Mouse (Mus musculus) spleen, postnatal 36 days (tissue): Measurements from ENCODE around the gene Vti1a.

ENCODE experiments used
- DNase-seq, 2 experiments: peaks; one replicate each; pipeline ENCODE4 v3.0.0; 2022; ENCODE audit warnings: low spot score in 2 of 2, mixed read lengths in 1 of 2

Gene Vti1a

DNA sequence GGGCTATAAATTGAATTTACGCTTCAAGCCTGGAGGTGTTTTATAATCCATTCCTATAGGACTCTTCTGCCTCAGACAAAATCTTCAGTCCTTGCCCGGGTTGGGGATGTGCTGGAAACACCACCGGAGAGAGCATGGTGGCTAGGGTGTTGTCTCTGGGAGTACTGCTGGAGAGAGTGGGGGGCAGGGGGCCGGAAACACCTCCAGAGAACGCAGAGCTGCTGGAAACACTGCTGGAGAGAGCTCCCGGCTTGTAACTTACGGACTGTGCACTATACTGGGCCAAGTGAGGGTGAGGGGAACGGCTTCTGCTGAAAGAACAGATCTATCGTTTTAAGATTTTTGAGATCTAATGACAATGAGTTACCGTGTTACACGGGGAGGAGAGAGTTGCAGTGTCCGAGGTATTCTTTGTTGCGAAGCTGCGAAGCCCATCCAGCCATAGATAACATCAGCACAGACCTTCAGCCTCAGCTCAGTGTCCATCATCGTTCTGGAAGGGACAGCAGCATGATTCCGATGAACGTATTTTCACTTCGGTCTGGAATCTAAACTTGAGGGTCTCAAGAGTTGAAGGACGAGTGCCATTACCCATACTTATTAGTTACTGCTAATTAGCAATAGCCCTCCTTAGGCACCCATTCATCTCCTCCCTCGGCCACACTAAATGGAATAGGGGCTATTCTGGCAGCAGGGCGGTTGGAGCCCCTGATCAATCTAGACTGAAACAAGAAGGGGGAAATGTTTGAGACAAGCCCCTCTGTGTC is 140.4 kb downstream of the Vti1a start:
- DNase-seq: no peak

GRCm38 (mm10) chr19:55461963-55462362 is 145.9 kb downstream of the Vti1a start:
- DNase-seq: no peak

DNA sequence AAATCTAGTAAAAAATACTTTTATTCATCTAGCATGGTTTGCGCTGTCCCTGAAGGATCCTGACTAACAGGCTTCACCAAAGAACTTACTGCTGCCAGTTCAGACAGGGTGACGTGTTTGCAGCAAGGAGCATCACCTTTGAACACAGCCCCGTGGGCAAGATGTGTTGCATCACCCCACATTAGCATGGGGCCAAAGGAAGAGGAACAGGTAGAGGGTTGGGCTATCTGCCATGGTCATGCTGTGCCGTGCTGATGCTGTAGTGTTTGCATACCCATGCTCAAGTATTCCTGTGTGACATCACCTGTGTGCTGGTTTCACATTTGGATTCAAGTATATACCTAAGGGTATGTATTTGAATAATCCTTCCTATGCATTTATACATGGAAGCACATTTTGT is 147.6 kb downstream of the Vti1a start:
- no peak for DNase-seq

DNA sequence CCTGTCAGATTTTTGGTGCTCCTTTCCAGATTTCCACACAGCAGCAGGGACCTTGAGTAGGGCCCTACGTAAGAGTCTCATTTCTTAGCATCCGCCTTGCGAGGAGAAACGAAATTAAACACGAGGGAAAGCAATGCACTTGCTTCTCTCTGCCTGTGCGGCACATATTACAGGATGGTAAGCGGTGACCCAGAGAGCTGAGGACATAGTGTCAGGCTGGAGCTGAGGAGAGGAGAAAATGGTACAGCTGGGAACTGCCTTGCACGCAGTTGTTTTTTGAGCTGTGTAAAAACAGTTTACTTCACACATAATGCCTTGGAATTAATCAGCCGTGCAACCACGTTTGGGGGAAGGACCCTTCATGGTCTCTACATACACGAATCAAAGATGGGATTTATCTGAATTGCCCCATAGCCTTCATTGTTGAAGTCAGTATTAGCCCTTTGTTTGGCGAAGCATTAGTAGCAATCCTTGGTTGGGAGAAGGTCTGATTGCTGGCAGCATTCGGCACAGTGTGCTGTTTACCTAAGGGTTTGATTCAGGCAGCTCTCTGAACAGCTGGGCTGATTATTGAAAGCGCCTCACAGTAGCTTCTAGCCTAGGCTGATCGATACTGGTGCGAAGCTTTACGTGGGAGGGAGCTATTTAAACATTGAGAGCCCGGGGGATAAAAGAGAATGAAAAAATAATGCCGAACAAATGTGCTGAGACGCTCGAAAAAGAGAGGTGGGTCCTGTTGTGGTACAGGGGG is 153.4 kb downstream of the Vti1a start:
- no peak for DNase-seq

- no peak for DNase-seq
Observed at GRCm38 (mm10) chr19:55472582-55472981, 156.5 kb downstream of the Vti1a start.

GRCm38 (mm10) chr19:55474225-55474624 is 158.1 kb downstream of the Vti1a start:
- DNase-seq: no peak

DNA sequence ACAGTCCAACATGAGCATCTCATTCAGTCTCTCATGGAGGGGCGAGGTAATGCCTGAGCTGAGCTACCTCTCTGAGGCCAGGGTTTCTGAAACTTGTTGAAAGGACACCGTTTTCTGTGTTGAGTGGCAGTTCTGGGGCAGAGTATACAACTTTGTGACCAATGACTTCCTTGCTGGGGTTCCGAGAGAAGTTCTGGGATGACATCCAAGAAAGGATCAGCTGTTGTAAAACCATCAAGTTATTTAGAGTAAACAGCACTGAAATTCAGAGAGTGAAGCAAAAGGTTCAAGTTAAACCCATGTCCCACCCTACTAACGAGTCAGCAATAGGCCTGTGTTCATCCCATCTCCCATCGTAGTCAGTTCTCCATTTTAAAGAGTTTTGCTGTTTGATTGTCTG is 164.4 kb downstream of the Vti1a start:
- no peak for DNase-seq

DNA sequence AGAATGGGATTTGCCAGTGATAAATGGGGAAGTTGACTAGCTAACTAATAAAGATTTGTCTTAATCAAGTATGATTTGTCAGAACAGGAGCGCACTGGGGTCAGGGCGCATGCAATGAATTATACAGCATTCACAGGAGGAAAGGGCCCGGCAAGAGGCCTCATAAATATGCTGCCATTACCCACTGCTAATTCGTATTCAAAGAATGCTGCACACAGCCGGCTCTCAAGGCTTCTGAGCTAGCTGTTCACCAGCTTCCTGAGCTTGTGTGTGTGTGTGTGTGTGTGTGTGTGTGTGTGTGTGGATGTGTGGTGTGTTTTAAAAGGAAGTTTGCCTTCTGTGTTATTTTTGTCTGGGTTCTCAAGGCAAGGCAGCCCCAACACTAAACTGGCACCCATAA is 165.2 kb downstream of the Vti1a start:
- DNase-seq: no peak

DNA sequence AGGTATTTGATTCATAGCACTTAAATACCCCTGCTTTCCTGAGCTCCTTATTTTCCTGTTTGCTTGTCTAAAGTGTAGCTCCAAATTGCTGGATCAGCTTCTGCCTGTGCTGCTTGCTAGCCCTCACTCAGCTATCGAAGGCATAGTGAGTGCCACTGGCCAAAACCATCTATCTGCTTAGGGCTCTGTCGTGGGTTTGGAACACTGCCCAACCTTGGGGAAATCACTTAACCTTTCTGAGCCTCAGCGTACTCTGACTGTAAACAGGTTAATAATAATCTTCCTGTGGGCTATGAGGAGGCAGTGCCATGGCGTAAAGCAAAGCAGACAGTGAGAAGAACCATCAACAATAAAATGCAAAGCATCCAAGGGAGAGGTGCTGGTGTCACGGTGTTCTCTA is 167.4 kb downstream of the Vti1a start:
- no peak for DNase-seq

- no peak for DNase-seq
Observed at GRCm38 (mm10) chr19:55484559-55484958, 168.5 kb downstream of the Vti1a start.

DNA sequence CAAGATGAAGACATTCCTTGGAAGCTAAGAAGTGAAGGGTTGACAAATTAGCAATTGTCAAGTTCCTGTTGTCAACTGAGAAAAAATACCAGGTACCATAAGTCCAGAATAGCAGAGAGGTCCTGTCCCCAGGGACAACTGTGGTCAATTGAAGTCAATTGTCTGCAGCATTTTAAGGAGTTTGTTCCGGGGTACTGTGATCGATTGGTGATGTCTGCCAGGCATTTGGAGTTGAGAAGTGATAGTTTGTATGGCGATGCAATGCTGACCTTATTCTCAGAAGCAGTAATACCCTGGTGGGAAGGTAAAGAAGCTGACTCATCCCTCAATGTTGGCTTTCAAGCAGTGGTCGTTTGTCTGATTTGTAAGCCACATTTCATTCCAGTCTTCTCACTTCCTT is 170.4 kb downstream of the Vti1a start:
- DNase-seq: no peak

DNA sequence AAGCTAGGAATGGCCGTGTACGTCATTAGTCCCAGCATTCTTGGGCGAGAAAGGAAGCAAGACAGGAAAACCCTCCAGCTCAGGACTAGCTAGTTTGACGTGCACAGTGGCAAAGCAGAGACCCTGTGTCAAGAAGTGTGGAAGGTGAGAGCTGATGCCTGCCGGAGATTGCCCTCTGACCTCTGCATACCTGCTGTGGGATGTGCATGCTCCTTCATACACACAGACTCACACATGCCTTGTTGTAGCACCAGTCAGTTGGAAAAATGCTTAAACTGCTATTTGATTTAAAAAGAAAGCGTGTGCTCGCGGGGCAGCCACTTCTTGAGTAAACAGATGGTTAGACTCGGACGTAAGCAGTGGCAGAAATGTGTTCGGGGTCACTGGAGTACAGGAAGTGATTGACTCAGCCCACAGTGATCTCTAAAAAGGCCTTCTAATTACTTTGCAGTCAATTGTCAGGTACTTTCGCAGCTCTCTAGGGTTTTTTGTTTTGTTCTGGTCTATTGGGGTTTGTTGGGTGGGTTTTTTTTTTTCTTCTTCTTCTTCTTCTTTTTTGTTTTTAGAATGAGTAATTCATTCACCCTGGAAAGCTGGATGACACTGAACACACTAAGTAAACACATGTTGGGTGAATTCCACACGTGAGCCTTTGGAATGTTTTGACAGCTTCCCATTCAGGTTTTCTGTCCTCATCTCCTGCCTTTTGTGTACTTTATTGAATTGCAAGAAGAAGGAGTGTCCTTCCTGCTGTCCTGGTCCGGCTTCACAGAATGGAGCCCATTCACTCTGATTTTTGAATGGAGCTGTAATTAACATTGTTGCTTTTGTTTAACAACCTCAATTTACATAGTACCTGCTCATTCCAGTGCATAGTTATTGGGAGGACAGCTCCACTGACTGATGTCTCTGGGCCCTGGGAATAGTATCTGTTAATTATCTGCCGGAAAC is 175.3 kb downstream of the Vti1a start:
- no peak for DNase-seq

- DNase-seq: no peak
Observed at GRCm38 (mm10) chr19:55496333-55496732, 180.2 kb downstream of the Vti1a start.

- no peak for DNase-seq
Observed at GRCm38 (mm10) chr19:55499179-55499863, 183.2 kb downstream of the Vti1a start.

GRCm38 (mm10) chr19:55501985-55502384 is 185.9 kb downstream of the Vti1a start:
- DNase-seq: no peak

GRCm38 (mm10) chr19:55503771-55504170 is 187.7 kb downstream of the Vti1a start:
- no peak for DNase-seq

DNA sequence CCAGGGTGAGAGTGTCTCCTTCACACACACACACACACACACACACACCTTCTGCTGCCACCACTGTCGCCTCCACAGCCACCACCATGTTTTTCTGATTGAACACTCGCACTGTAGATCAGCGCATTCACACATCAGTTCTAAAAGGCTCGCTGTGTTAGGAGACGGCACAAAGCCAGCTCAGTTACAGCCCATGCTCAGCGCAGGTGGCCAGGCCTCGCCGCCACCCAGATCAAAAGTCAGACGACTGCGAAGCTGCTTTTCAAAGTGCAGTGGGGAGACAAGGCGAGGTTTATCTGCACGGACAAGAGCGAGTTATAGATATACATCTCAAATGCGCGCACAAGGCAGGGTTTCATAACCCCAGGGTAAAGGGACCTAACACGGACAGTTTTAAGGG is 191.7 kb downstream of the Vti1a start:
- DNase-seq: no peak

- no peak for DNase-seq
Observed at GRCm38 (mm10) chr19:55508239-55508638, 192.1 kb downstream of the Vti1a start.

DNA sequence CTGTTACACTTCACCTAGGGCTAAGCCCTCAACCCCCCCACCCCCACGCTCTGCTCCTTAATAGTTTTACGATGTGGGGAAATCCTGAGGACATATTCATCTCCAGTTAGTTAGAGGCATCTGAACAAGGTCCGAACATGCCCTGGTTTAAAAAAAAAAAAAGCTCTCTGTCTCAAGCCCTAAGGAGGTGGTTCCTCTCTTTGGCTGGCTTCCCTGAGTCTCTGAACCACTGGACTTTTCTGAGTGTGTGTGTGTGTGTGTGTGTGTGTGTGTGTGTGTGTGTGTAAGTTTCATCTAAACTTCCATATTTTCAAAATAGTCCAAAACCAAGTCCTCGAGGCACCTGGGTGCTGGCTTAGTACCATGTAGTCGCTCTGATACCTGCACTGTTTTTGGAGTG is 192.9 kb downstream of the Vti1a start:
- DNase-seq: no peak

DNA sequence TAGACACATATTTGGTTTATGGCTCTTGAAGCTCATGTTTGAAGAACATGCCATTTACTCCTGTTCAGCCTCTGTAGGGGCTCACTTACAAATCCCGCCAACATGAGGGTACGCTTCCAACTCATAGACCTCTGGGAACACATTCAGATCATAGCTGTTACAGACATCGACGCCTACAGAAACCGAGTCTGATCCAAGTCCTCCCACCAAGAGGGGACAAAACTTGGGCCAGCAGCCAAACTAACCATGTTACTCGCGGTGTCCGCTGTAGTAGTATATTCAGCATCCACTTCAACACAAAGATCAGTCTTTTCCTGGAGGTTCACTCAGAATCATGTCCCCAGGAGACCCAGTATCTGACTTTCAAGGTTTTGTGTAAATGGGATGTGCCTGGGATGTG is 193.5 kb downstream of the Vti1a start:
- no peak for DNase-seq

GRCm38 (mm10) chr19:55513941-55514340 is 197.8 kb downstream of the Vti1a start:
- no peak for DNase-seq

- no peak for DNase-seq
Observed at GRCm38 (mm10) chr19:55520236-55520635, 204.1 kb downstream of the Vti1a start.
